ENCODE assay signal across 8 mouse cellular contexts in genomic region chr3:130818467-130819030, GRCm38 (mm10).
DNase-seq lines count a peak whose midpoint lies in the region; ATAC-seq and TF ChIP-seq lines count a peak whose summit lies in the region.

No protein-coding gene starts in this region.

- no peak overlapping the region for H3K27ac ChIP-seq in left cerebral cortex, adult 2 months

- intact Hi-C loops in left cerebral cortex, adult 2 months (cut with DNase I): loop anchor here (1.0 kb wide), 1 partner anchor 419 kb away; no protein-coding TSS in a partner anchor

- peak; percentile 63 for DNase-seq in WW6 (ENCODE audit: low read depth, low spot score)
- peak; percentile 53 to 58 for DNase-seq in gastrocnemius, adult 8-10 months (ENCODE audit: low spot score in 2 of 2)
- peak; percentile 85 for DNase-seq in hindlimb bud, embryonic 11.5 days (ENCODE audit: extremely low spot score, low read depth, low spot score)
- peak; percentile 87 to 94 for DNase-seq in left cerebral cortex, adult 2 months (ENCODE audit: extremely low spot score in 1 of 2, low spot score in 2 of 2)
- peak; percentile 83 for DNase-seq in right cerebral cortex, adult 18-20 months
- DNase-seq in urinary bladder, adult 2 months (ENCODE audit: low spot score): peak; percentile 63

- TF ChIP-seq CTCF in left cerebral cortex, adult 2 months (IDR thresholded peaks at IDR 0.05): peak; percentile 97

- ATAC-seq in common myeloid progenitor, adult 5-6 weeks (replicated peaks; ENCODE audit: low read depth, poor library complexity, severe bottlenecking): peak; percentile 97
- ATAC-seq in megakaryocyte, adult 5-6 weeks (ENCODE audit: poor library complexity, severe bottlenecking): peak; percentile 98

- H3K4me3 ChIP-seq in left cerebral cortex, adult 2 months: peak overlapping the region; percentile 27
